ENCODE assay signal across 8 mouse cellular contexts in the genomic region with DNA sequence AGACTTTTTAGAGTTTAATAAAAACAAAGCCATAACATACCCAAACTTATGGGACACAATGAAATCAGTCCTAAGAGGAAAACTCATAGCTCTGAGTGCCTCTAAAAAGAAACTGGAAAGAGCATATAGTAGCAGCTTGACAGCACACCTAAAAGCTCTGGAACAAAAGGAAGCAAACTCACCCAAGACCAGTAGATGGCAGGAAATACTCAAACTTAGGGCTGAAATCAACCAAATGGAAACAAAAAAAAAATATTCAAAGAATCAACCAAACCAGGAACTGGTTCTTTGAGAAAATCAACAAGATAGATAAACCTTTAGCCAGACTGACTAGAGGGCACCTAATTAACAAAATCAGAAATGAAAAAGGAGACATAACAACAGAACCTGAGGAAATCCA. TPM values are rescaled to one million over a fixed set of nuclear protein-coding genes. Genes with fewer than 3 reads are reported as not detected.
DNase-seq lines count a peak whose midpoint lies in the region; ATAC-seq and TF ChIP-seq lines count a peak whose summit lies in the region.
"Not testable (repeated sequence)": the region's sequence is repeated elsewhere in the genome, so short reads cannot be mapped to it uniquely, and the experiment has no call there.

No protein-coding gene starts in this region.

- not testable (repeated sequence) for H3K4me3 ChIP-seq in MEL (ENCODE audit: control insufficient read depth in 1 of 2, insufficient read depth in 1 of 2, low read depth in 2 of 2, low read length in 2 of 2); heart, adult 2 months; layer of hippocampus, adult 2 months; lung, postnatal 0 days (ENCODE audit: low read depth, low read length); stomach, postnatal 0 days (ENCODE audit: low read depth, low read length)

- H3K9me3 ChIP-seq in MEL (replicated peaks; ENCODE audit: insufficient read depth, low read length); lung, postnatal 0 days (ENCODE audit: low read length); stomach, postnatal 0 days (ENCODE audit: control insufficient read depth, low read length): not testable (repeated sequence)

- DNase-seq in A20 (ENCODE audit: low read depth, low spot score): peak; percentile 31
- DNase-seq in MEL (ENCODE audit: low read depth, low spot score); heart, adult 2 months; layer of hippocampus, adult 2 months (ENCODE audit: low spot score in 2 of 2); lung, postnatal 0 days (ENCODE audit: low spot score); stomach, postnatal 0 days (ENCODE audit: low spot score): not testable (repeated sequence)
- peak; percentile 22 for DNase-seq in induced T-regulatory cell, adult 2 months (ENCODE audit: low read depth)
- peak; percentile 41 for DNase-seq in thymus, postnatal 14 days

- H3K36me3 ChIP-seq in MEL (ENCODE audit: control insufficient read depth in 1 of 2, insufficient read depth in 2 of 2, low read length in 2 of 2); heart, adult 2 months (ENCODE audit: control insufficient read depth, insufficient read depth, low read length); lung, postnatal 0 days (ENCODE audit: insufficient read depth, low read length); stomach, postnatal 0 days (ENCODE audit: control insufficient read depth, insufficient read depth, low read length): not testable (repeated sequence)

- not testable (repeated sequence) for ATAC-seq in lung, postnatal 0 days; stomach, postnatal 0 days (ENCODE audit: low FRiP score, low TSS enrichment)

- peak; percentile 46 for TF ChIP-seq RAD21 in MEL (IDR thresholded peaks at IDR 0.05; ENCODE audit: low read depth, low read length)

- not testable (repeated sequence) for TF ChIP-seq EP300 in MEL (IDR thresholded peaks at IDR 0.05; ENCODE audit: low read depth in 1 of 2, low read length in 2 of 2); heart, adult 2 months (IDR thresholded peaks at IDR 0.05; ENCODE audit: insufficient read depth, low read depth, low read length); lung, postnatal 0 days (IDR thresholded peaks at IDR 0.05); stomach, postnatal 0 days (optimal IDR thresholded peaks at IDR 0.05)

- TF ChIP-seq CTCF in MEL (IDR thresholded peaks at IDR 0.05 in 2 of 3, conservative IDR thresholded peaks at IDR 0.05 in 1 of 3; ENCODE audit: control insufficient read depth in 1 of 3, insufficient read depth in 1 of 3, low read depth in 2 of 3, low read length in 3 of 3, poor library complexity in 1 of 3, severe bottlenecking in 1 of 3): peak in 1 of 3 experiments; percentile 33; a peak in 2 of 6 replicates
- TF ChIP-seq CTCF in heart, adult 2 months (IDR thresholded peaks at IDR 0.05): 0 out of 2 replicates have a peak, but pooled peaks have one; percentile 10
- 0 out of 2 replicates have a peak, but pooled peaks have one; percentile 12 for TF ChIP-seq CTCF in layer of hippocampus, adult 2 months (conservative IDR thresholded peaks at IDR 0.05)
- peak; percentile 8; the same call in 1 of the 2 replicates for TF ChIP-seq CTCF in lung, postnatal 0 days (IDR thresholded peaks at IDR 0.05)
- peak; percentile 28 for TF ChIP-seq CTCF in stomach, postnatal 0 days (IDR thresholded peaks at IDR 0.05; ENCODE audit: low read depth)

- TF ChIP-seq POLR2A in MEL (IDR thresholded peaks at IDR 0.05; ENCODE audit: control insufficient read depth in 1 of 2, insufficient read depth in 1 of 2, low read depth in 1 of 2, low read length in 2 of 2, poor library complexity in 1 of 2); heart, adult 2 months (IDR thresholded peaks at IDR 0.05; ENCODE audit: insufficient read depth, low read depth, low read length): not testable (repeated sequence)

- intact Hi-C loops in heart, adult 2 months (cut with DNase I): not testable (repeated sequence)

- not testable (repeated sequence) for H3K4me1 ChIP-seq in MEL (ENCODE audit: control insufficient read depth in 1 of 2, insufficient read depth in 2 of 2, low read length in 2 of 2); heart, adult 2 months (ENCODE audit: control insufficient read depth, insufficient read depth, low read length); lung, postnatal 0 days (ENCODE audit: insufficient read depth, low read depth, low read length); stomach, postnatal 0 days (replicated peaks; ENCODE audit: control insufficient read depth, insufficient read depth)

- H3K79me2 ChIP-seq in MEL (ENCODE audit: control insufficient read depth, insufficient read depth, low read length, poor library complexity); heart, adult 2 months (replicated peaks; ENCODE audit: control insufficient read depth, insufficient read depth, low read length): not testable (repeated sequence)

- not testable (repeated sequence) for H3K27ac ChIP-seq in MEL (ENCODE audit: control insufficient read depth, low read depth, low read length); heart, adult 2 months; layer of hippocampus, adult 2 months; lung, postnatal 0 days (ENCODE audit: low read length); stomach, postnatal 0 days (replicated peaks)

- not testable (repeated sequence) for H3K4me2 ChIP-seq in lung, postnatal 0 days (replicated peaks; ENCODE audit: low read depth, low read length); stomach, postnatal 0 days (replicated peaks; ENCODE audit: low read depth)

- not testable (repeated sequence) for H3K27me3 ChIP-seq in MEL (ENCODE audit: control insufficient read depth in 1 of 2, insufficient read depth in 2 of 2, low read length in 2 of 2); heart, adult 2 months (ENCODE audit: control insufficient read depth, insufficient read depth, low read length); lung, postnatal 0 days (replicated peaks; ENCODE audit: insufficient read depth, low read length); stomach, postnatal 0 days (ENCODE audit: control insufficient read depth, insufficient read depth, low read length)

- H3K9ac ChIP-seq in MEL (ENCODE audit: control insufficient read depth, low read depth, low read length, poor library complexity, severe bottlenecking); heart, adult 2 months (ENCODE audit: low read depth, low read length); lung, postnatal 0 days (replicated peaks; ENCODE audit: low read depth); stomach, postnatal 0 days (ENCODE audit: low read length): not testable (repeated sequence)

TF ChIP-seq in MEL, 35 proteins besides CTCF, POLR2A, EP300 and RAD21:
- peak; percentile 33 for TF ChIP-seq SMC3 (IDR thresholded peaks at IDR 0.05; ENCODE audit: low read depth, low read length)
- TF ChIP-seq ZNF384 (IDR thresholded peaks at IDR 0.05; ENCODE audit: low read depth, low read length): peak; percentile 66

RNA-seq across cellular contexts. Expression of a gene that starts 47.9 kb away (rescaled TPM):
- 0.10 and 0.69 TPM in 2 replicates for total RNA-seq in MEL (2012; rRNA removed)
- polyA plus RNA-seq in MEL (2012; ENCODE audit: insufficient read depth in 1 of 2, insufficient read length in 2 of 2, low read depth in 1 of 2, low replicate concordance in 2 of 2, missing spikeins in 1 of 2): 1 to 10 TPM in 1 of 2 experiments, not detected in 1; 1.4 TPM
- total RNA-seq in heart, adult 2 months (2021): 1 to 10 TPM in 1 of 2 experiments, not detected in 1; 1.1 TPM
- polyA plus RNA-seq in heart, adult 2 months (2012; rRNA removed): 0.47 and 0.86 TPM in 2 replicates
- total RNA-seq in layer of hippocampus, adult 2 months (2021): 1 to 10 TPM; 3.9 to 4.2 TPM
- 16.7 and 18.5 TPM in 2 replicates for polyA plus RNA-seq in lung, postnatal 0 days (2015; fragmentation: Nextera tagmentation; extraction: Ambion mirVana)
- polyA plus RNA-seq in stomach, postnatal 0 days (2015; fragmentation: Nextera tagmentation; extraction: Ambion mirVana): 8.0 and 9.0 TPM in 2 replicates

RNA-seq across cellular contexts. Expression of a gene that starts 47.9 kb away (rescaled TPM):
- 3.8 and 5.0 TPM in 2 replicates for total RNA-seq in MEL (2012; rRNA removed)
- 1 to 10 TPM in 1 of 2 experiments, not detected in 1; 6.5 TPM for polyA plus RNA-seq in MEL (2012; ENCODE audit: insufficient read depth in 1 of 2, insufficient read length in 2 of 2, low read depth in 1 of 2, low replicate concordance in 2 of 2, missing spikeins in 1 of 2)
- total RNA-seq in heart, adult 2 months (2021): 10 to 100 TPM; 10.0 to 12.2 TPM
- 8.8 and 14.3 TPM in 2 replicates for polyA plus RNA-seq in heart, adult 2 months (2012; rRNA removed)
- total RNA-seq in layer of hippocampus, adult 2 months (2021): 10 to 100 TPM; 17.1 to 18.1 TPM
- polyA plus RNA-seq in lung, postnatal 0 days (2015; fragmentation: Nextera tagmentation; extraction: Ambion mirVana): 44.0 and 45.4 TPM in 2 replicates
- 39.0 and 39.9 TPM in 2 replicates for polyA plus RNA-seq in stomach, postnatal 0 days (2015; fragmentation: Nextera tagmentation; extraction: Ambion mirVana)
